Mouse (Mus musculus) midbrain, embryonic 15.5 days (tissue): ENCODE results near the gene Gne. TPM values are rescaled to one million over a fixed set of nuclear protein-coding genes. Genes with fewer than 3 reads are reported as not detected.

ENCODE experiments used
- ATAC-seq: fragments of 200-750 bp; cut with Nextera tagmentation; replicated peaks from 2 replicates; pipeline ENCODE4 v1.8.0; 2017; ENCODE audit warnings: moderate TSS enrichment
- H3K27ac ChIP-seq: fragments of 300-500 bp; sonication (generic); 2 replicates; pipeline ENCODE4 v1.5.1; 2015; ENCODE audit warnings: mild to moderate bottlenecking, inconsistent platforms
- H3K27me3 ChIP-seq: fragments of 300-500 bp; sonication (generic); replicated peaks from 2 replicates; pipeline ENCODE4 v1.6.1; 2015; ENCODE audit warnings: inconsistent platforms
- H3K36me3 ChIP-seq: fragments of 300-500 bp; sonication (generic); replicated peaks from 2 replicates; pipeline ENCODE4 v1.6.1; 2015; ENCODE audit warnings: inconsistent platforms
- H3K4me1 ChIP-seq: fragments of 300-500 bp; sonication (generic); 2 replicates; pipeline ENCODE4 v1.6.1; 2015; ENCODE audit warnings: inconsistent platforms
- H3K4me2 ChIP-seq: fragments of 300-500 bp; sonication (generic); 2 replicates; pipeline ENCODE4 v1.6.1; 2015; ENCODE audit warnings: inconsistent platforms, mild to moderate bottlenecking, moderate library complexity
- H3K4me3 ChIP-seq: fragments of 300-500 bp; sonication (generic); 2 replicates; pipeline ENCODE4 v1.5.1; 2015; ENCODE audit warnings: mild to moderate bottlenecking, inconsistent platforms
- H3K9ac ChIP-seq: fragments of 300-500 bp; sonication (generic); 2 replicates; pipeline ENCODE4 v1.6.1; 2015; ENCODE audit warnings: mild to moderate bottlenecking, inconsistent platforms
- H3K9me3 ChIP-seq: fragments of 300-500 bp; sonication (generic); 2 replicates; pipeline ENCODE4 v1.6.1; 2016; ENCODE audit warnings: inconsistent platforms
- WGBS: fragments of 180-500 bp; shearing (Covaris S2); methylation state at CpG from one replicate; pipeline ENCODE4 v1.1.7; 2015; ENCODE audit warnings: mixed read lengths; 5-methylcytosine and 5-hydroxymethylcytosine counted together
- polyA plus RNA-seq: library from polyadenylated mRNA; unstranded; fragments of >200 nt; fragmentation: Nextera tagmentation; extraction: Ambion mirVana; gene quantifications from 2 replicates; pipeline ENCODE4 v1.2.1, GENCODE M21; 2015

Gene Gne
- polyA plus RNA-seq, 1 experiment from 2014 or later: 29.3 TPM

GRCm38 (mm10) chr4:44042429-44042828, 41.5 kb downstream of the Gne start:
- no peak for ATAC-seq
- H3K36me3 ChIP-seq: peaks cover 46% of the 10 kb centered on the region
- 92% methylated on average over 5 of the region's 5 CpGs for WGBS

GRCm38 (mm10) chr4:44040802-44041201, 43.2 kb downstream of the Gne start:
- Histone ChIP-seq H3K4me3 (no peak overlapping the region), H3K9ac (no peak overlapping the region), H3K9me3 (no peaks in the 10 kb centered on the region), H3K4me2 (no peak overlapping the region), H3K36me3 (peaks cover 48% of the 10 kb centered on the region), H3K27me3 (peaks cover 45% of the 10 kb centered on the region), H3K27ac (no peak overlapping the region), H3K4me1 (no peaks in the 10 kb centered on the region)
- no peak for ATAC-seq
- 95% methylated on average over 4 of the region's 4 CpGs for WGBS

More at GRCm38 (mm10) chr4:44042429-44042828, 41.5 kb downstream of the Gne start:
- H3K4me3 ChIP-seq: no peak overlapping the region
- H3K27ac ChIP-seq: no peak overlapping the region
- peaks cover 31% of the 10 kb centered on the region for H3K27me3 ChIP-seq
- no peaks in the 10 kb centered on the region for H3K9me3 ChIP-seq
- no peaks in the 10 kb centered on the region for H3K4me1 ChIP-seq
- H3K4me2 ChIP-seq: no peak overlapping the region
- no peak overlapping the region for H3K9ac ChIP-seq

GRCm38 (mm10) chr4:44036455-44036854, 47.5 kb downstream of the Gne start:
- no peaks in the 10 kb centered on the region for H3K4me1 ChIP-seq
- no peak overlapping the region for H3K4me3 ChIP-seq
- peaks cover 77% of the 10 kb centered on the region for H3K27me3 ChIP-seq
- no peak overlapping the region for H3K27ac ChIP-seq
- ATAC-seq: no peak
- peaks cover 46% of the 10 kb centered on the region for H3K36me3 ChIP-seq
- 78% methylated on average over 5 of the region's 5 CpGs for WGBS
- H3K4me2 ChIP-seq: no peak overlapping the region
- H3K9me3 ChIP-seq: no peaks in the 10 kb centered on the region
- no peak overlapping the region for H3K9ac ChIP-seq

GRCm38 (mm10) chr4:44031521-44031920, 52.5 kb downstream of the Gne start:
- Histone ChIP-seq H3K27ac (no peak overlapping the region), H3K9ac (no peak overlapping the region), H3K4me2 (no peak overlapping the region), H3K36me3 (peaks cover 34% of the 10 kb centered on the region), H3K27me3 (peaks cover 69% of the 10 kb centered on the region), H3K4me1 (peaks cover 16% of the 10 kb centered on the region), H3K4me3 (no peak overlapping the region), H3K9me3 (no peaks in the 10 kb centered on the region)
- WGBS: 76% methylated on average over 5 of the region's 5 CpGs
- no peak for ATAC-seq

GRCm38 (mm10) chr4:44029661-44030066, 54.3 kb downstream of the Gne start:
- WGBS: 80% methylated on average over 15 of the region's 15 CpGs
- no peak overlapping the region for H3K9ac ChIP-seq
- no peaks in the 10 kb centered on the region for H3K9me3 ChIP-seq
- ATAC-seq: no peak
- H3K36me3 ChIP-seq: peaks cover 47% of the 10 kb centered on the region
- no peak overlapping the region for H3K27ac ChIP-seq
- H3K27me3 ChIP-seq: peaks cover 67% of the 10 kb centered on the region
- no peak overlapping the region for H3K4me3 ChIP-seq
- no peak overlapping the region for H3K4me2 ChIP-seq
- peaks cover 16% of the 10 kb centered on the region for H3K4me1 ChIP-seq

GRCm38 (mm10) chr4:44028303-44029135, 55.5 kb downstream of the Gne start:
- Histone ChIP-seq H3K9ac (no peak overlapping the region), H3K4me1 (peaks cover 16% of the 10 kb centered on the region), H3K36me3 (peaks cover 52% of the 10 kb centered on the region), H3K9me3 (no peaks in the 10 kb centered on the region), H3K27me3 (peaks cover 70% of the 10 kb centered on the region), H3K4me3 (no peak overlapping the region), H3K4me2 (no peak overlapping the region), H3K27ac (no peak overlapping the region)
- 15% methylated on average over 16 of the region's 16 CpGs for WGBS
- ATAC-seq: peak; percentile 69

GRCm38 (mm10) chr4:44025570-44025969, 58.4 kb downstream of the Gne start:
- no peak overlapping the region for H3K4me2 ChIP-seq
- no peak for ATAC-seq
- H3K4me3 ChIP-seq: no peak overlapping the region
- peaks cover 52% of the 10 kb centered on the region for H3K36me3 ChIP-seq
- 92% methylated on average over 6 of the region's 6 CpGs for WGBS
- peaks cover 16% of the 10 kb centered on the region for H3K4me1 ChIP-seq
- H3K27ac ChIP-seq: no peak overlapping the region
- H3K9me3 ChIP-seq: no peaks in the 10 kb centered on the region
- H3K27me3 ChIP-seq: peaks cover 60% of the 10 kb centered on the region
- H3K9ac ChIP-seq: no peak overlapping the region

- H3K9ac ChIP-seq: no peak overlapping the region
- no peak overlapping the region for H3K4me3 ChIP-seq
- H3K27ac ChIP-seq: no peak overlapping the region
- H3K9me3 ChIP-seq: no peaks in the 10 kb centered on the region
- WGBS: 97% methylated on average over 6 of the region's 6 CpGs
- H3K27me3 ChIP-seq: peaks cover 54% of the 10 kb centered on the region
- H3K4me1 ChIP-seq: peaks cover 14% of the 10 kb centered on the region
- H3K36me3 ChIP-seq: peaks cover 54% of the 10 kb centered on the region
- no peak for ATAC-seq
- H3K4me2 ChIP-seq: no peak overlapping the region
Measured at GRCm38 (mm10) chr4:44024241-44024640, 59.7 kb downstream of the Gne start.

- no peak for ATAC-seq
- peaks cover 9% of the 10 kb centered on the region for H3K4me1 ChIP-seq
- no peaks in the 10 kb centered on the region for H3K9me3 ChIP-seq
- 97% methylated on average over 9 of the region's 9 CpGs for WGBS
- no peak overlapping the region for H3K4me3 ChIP-seq
- H3K9ac ChIP-seq: no peak overlapping the region
- H3K27me3 ChIP-seq: peaks cover 54% of the 10 kb centered on the region
- H3K27ac ChIP-seq: no peak overlapping the region
- no peak overlapping the region for H3K4me2 ChIP-seq
- H3K36me3 ChIP-seq: peaks cover 58% of the 10 kb centered on the region
Measured at GRCm38 (mm10) chr4:44023681-44024080, 60.3 kb downstream of the Gne start.

GRCm38 (mm10) chr4:44022766-44023165, 61.2 kb downstream of the Gne start:
- H3K36me3 ChIP-seq: peaks cover 58% of the 10 kb centered on the region

GRCm38 (mm10) chr4:44022323-44022722, 61.7 kb downstream of the Gne start:
- H3K4me2 ChIP-seq: no peak overlapping the region
- H3K9ac ChIP-seq: no peak overlapping the region
- no peak overlapping the region for H3K4me3 ChIP-seq
- peaks cover 54% of the 10 kb centered on the region for H3K36me3 ChIP-seq
- ATAC-seq: no peak
- no peaks in the 10 kb centered on the region for H3K4me1 ChIP-seq
- H3K27me3 ChIP-seq: peaks cover 54% of the 10 kb centered on the region
- WGBS: 85% methylated on average over 4 of the region's 4 CpGs
- H3K27ac ChIP-seq: no peak overlapping the region
- H3K9me3 ChIP-seq: no peaks in the 10 kb centered on the region

More at GRCm38 (mm10) chr4:44022766-44023165, 61.2 kb downstream of the Gne start:
- no peaks in the 10 kb centered on the region for H3K9me3 ChIP-seq
- no peak overlapping the region for H3K27ac ChIP-seq
- no peak overlapping the region for H3K9ac ChIP-seq
- no peaks in the 10 kb centered on the region for H3K4me1 ChIP-seq
- 92% methylated on average over 11 of the region's 11 CpGs for WGBS
- ATAC-seq: no peak
- peaks cover 54% of the 10 kb centered on the region for H3K27me3 ChIP-seq
- H3K4me2 ChIP-seq: no peak overlapping the region
- no peak overlapping the region for H3K4me3 ChIP-seq

- Histone ChIP-seq H3K36me3 (peaks cover 20% of the 10 kb centered on the region), H3K4me2 (no peak overlapping the region), H3K27ac (no peak overlapping the region), H3K4me1 (peaks cover 24% of the 10 kb centered on the region), H3K4me3 (no peak overlapping the region), H3K27me3 (peaks cover 14% of the 10 kb centered on the region; the same call in 1 of the 2 replicates), H3K9ac (no peak overlapping the region), H3K9me3 (no peaks in the 10 kb centered on the region)
- 94% methylated on average over 12 of the region's 12 CpGs for WGBS
- ATAC-seq: no peak
Measured at GRCm38 (mm10) chr4:44016791-44017190, 67.2 kb downstream of the Gne start.

GRCm38 (mm10) chr4:44016071-44016470, 67.9 kb downstream of the Gne start:
- Histone ChIP-seq H3K27me3 (peaks cover 8% of the 10 kb centered on the region; the same call in 1 of the 2 replicates), H3K9ac (no peak overlapping the region), H3K27ac (no peak overlapping the region), H3K4me1 (peaks cover 27% of the 10 kb centered on the region), H3K4me3 (no peak overlapping the region), H3K9me3 (no peaks in the 10 kb centered on the region), H3K4me2 (no peak overlapping the region), H3K36me3 (peaks cover 13% of the 10 kb centered on the region)
- no peak for ATAC-seq
- WGBS: 89% methylated on average over 4 of the region's 4 CpGs
